Mouse (Mus musculus) ES-CJ7 (cell line): Measurements from ENCODE around the gene Tesk2.

Experiments used
- DNase-seq: peaks from one replicate; pipeline ENCODE4 v3.0.0; 2011; ENCODE audit warnings: low read depth, low spot score

The Tesk2 gene

DNA sequence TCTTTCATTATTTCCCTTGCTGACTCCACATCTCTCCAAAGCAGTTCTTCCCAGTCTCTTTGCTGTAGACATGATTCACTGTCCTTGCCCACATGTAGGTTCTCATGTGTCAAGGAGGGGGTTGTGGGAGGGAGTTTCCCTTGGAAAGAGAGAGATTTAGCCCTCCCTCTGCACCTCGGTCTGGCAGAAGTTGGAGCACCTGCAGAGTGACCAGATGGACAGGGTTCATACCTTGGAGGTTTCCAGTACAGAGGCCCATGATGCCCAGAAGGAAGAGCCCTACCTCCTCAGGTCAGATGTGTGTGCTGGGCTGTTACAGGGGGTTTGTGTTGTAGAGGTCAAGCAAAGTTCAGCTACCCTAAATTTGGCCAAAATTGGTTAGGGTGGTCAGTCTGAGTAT, 8.2 kb upstream of the Tesk2 start:
- DNase-seq, result no peak

DNA sequence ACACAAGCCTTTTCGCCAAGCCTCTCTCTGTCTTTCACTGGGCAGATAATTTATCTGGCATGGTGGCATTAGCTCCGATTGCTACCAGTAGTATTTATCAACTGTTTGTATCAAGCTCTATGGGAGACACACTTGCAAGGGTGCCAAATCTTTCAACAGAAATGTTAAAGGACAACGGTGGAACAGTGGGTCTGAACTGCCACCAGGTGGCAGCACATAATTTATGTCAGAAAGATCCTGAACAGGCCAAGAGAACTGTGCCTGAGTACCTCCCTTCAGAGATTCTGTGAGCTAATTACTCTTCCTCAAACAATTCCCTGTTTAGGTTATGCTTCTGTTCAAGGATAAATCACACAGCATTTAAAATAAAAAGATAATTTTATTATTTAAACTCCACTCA, 1.4 kb upstream of the Tesk2 start:
- peak; percentile 85 for DNase-seq

DNA sequence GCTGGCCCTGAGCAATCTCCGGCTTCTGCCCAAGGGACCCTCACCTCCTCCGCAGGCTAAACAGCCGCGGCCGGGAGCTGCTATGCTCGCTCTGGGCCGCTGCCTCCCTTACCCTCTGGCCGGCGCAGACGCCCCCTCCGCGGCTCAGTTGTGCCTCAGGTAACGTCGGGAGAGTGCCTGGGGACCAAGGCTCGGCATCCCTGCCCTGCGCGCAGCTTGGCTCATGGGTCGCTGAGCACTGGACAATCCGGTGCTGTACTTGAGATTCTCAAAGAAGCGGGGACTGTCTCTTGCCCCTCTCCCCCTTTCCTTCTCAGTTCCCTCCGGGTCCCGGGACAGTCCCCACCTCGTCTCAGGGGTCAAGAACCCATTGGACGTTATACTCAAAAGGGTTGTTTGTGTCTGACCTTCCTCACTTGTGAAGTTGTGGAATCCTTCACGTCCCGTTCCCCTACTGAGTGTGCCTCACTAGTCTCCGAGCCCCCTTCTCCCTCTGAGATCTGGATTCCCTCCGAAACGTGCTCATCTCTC, 415 bp downstream of the Tesk2 start:
- no peak for DNase-seq

DNA sequence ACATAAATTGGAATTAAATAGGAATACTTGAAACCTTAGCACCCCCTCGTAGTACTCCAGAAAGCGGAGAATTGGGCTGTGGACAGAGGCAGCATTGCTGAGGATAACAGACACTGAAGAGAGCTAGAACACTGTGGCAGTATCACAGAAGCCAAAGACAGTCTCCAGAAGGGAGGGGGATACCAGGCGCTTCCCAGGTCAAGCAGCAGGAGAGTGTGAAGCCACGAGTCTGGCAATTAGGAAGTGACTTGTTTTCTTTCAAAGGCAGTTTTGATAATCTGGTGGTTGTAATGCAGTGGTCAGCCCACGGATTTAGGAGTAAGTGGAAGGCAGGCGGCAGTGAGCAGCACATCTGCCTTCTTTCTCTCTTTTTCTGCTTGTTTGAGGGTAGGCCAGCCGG, 1.5 kb downstream of the Tesk2 start:
- no peak for DNase-seq

DNA sequence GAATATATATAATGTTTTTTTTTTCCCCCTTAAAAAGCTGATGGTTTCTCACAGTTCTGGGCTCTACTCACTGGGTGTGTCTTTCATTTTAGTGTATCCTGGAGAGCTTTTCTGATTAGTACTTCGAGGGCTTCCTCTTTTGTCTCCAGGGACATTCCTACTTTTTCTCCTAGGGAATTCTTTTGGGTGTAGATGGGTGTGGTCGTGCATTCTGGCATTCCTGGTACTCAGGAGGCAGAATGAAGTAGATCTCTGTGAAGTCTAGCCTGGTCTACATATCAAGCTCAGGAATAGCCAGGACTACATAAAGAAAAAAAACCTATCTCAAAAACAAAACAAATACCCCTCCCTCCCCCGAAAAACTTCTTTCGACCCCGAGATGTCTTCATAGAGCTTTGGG, 4.7 kb downstream of the Tesk2 start:
- peak; percentile 90 for DNase-seq

DNA sequence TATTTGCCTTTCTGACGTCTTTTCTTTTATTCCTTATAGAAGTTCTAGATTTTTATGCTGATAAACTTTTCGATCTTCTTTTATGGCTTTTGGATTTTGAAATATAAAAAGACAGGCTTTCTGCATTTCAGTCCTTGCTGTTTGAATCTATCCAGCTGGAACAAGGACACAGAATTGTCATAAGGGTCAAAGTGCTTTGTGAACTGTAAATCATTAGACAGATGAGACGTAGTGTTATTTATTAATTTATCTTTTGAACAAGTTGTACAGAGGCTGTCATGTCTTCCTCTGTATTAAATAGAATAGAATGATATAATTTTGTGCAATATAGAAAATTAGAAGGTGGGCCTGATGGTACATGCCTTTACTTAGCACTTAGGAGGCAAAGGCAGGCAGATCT, 6.7 kb downstream of the Tesk2 start:
- DNase-seq, result no peak

DNA sequence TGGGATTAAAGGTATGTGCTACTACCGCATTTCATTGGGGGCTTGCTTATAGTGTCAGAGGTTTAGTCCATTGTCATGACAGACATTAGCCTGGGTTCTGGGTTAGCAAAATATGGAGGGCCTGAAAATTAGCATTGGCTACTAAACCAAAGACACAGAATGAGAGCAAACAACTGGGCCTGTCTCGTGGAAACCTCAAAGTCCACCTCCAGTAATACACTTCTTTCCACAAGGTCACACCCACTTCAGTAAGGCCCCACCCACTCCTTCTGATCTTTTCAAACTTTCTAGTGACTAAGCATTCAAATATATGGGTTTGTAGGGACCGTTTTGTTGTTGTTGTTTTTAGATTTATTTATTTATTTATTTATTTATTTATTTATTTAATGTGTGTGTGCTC, 8.8 kb downstream of the Tesk2 start:
- DNase-seq, result no peak

DNA sequence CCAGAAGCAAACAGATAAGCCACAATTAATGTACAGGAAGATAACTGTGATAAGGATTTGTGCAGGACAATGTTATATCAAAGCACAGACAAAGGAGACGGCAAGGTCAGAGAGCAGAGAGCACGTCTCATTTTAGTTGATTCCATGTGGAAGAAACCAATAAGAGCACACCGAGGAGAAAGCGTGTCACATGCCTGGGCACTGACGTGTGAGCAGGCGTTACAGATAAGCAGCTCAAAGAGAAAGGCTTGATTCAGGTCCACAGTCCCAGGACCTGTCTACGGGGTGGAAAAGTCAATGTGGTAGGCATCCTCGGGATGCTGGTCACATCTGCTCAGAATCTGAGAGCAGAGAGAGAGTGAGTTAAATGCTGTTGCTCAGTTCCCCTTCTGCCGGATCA, 10.3 kb downstream of the Tesk2 start:
- DNase-seq, result no peak

DNA sequence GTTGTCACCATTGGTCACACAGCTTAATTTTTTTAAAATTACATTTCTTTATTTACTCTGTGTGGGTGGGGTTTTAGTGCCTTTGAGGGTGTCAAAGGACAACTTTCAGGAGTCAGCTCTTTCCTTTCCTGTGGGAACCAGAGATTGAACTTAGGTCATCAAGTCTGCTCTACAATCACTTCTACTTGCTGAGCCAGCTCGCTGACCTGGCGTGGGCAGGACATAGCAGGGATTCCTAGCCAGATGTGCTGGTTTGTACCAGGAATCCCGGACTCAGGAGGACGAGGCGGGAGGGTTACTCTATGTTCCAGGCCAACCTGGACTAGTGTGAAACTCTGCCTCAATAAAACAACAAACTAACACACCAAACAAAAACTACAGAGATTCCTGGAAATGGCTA, 11.6 kb downstream of the Tesk2 start:
- no peak for DNase-seq

DNA sequence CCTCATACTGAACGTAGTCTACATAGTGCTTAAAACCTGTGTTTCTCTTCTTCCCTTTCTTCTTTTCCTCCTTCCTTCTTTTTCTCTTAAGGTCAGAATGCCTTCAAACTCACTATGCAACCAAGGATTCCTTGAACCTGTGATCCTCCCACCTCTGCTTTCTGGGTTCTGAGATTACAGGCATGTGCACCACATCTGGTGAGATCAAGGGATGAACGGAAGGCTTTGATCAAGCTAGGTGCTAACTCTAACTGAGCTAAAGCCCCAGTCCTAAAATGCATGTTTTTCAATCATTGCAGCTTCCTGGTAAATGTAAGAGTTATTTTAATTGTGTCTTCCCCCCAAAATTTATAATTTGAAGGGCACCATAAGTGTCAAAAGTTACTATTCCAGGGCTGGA, 14.2 kb downstream of the Tesk2 start:
- no peak for DNase-seq

DNA sequence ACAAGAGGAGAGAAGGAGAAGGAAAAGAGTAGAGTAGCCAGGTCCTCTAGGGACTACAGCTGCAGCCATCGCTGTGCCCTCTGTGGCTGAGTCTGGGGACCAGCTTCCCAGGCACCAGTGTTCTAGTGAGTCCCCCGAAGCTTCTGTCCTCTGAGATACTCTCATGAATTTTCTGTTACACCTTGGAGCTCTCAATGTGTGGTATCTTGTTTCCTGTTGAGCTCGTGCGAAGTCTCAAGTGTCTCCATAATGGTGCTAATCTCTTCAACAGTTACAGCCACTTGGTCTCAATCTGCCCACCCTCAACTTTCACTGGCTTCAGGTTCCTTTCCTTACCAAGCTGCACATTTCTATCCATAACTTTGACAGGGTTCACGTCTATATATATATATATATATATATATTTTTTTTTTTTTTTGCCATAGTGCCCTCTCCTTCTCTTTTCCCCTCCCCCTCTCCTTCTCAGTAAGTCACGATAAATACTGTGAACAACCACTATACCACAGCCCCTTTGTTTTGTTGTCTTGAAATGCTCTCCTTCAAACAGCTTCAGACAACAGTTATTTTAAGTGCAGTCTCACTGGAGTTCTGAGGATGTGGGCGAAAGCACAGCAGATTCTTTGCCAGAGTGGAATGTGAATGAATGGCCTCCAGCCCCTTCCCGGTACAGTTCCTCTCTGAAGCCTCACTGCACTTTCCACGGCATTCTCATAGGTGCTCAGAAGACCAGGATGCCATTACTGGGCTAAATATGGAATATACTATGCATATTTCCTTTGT, 18.4 kb downstream of the Tesk2 start:
- DNase-seq, result no peak

DNA sequence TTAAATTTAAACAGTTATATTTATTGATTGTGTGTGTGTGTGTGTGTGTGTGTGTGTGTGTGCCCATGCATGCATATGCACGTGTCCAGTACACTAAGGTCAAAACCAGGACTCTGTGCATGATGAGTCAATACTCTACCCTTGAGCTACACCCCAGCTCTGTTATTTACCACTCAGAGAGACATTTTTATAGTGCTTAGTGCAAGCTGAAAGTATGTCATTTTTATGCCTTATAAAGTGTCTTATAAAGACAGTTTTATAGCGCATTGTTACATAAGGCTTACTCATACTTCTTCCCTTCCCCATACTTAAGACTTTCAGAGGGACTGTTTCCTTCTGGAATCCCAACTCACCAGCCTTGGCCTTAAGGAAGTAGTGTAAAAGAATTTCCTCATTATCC, 29.0 kb downstream of the Tesk2 start:
- DNase-seq, result no peak

DNA sequence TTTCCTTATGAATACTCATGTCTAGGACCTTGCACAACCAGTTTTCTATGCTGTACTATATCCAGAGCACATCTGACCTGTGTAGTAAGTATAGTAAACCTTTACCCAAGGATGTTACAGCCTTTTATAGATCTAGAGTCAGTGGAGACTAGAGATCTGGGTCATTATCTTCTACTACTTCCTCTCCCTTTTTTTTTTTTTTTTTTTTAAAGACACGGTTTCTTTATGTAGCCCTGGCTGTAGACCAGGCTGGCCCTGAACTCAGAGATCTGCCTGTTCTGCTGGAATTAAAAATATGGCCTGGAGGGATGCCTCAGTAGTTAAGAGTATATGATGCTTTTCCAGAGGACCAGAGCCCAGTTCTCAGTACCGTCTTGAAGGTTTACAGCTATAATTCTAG, 41.2 kb downstream of the Tesk2 start:
- no peak for DNase-seq

DNA sequence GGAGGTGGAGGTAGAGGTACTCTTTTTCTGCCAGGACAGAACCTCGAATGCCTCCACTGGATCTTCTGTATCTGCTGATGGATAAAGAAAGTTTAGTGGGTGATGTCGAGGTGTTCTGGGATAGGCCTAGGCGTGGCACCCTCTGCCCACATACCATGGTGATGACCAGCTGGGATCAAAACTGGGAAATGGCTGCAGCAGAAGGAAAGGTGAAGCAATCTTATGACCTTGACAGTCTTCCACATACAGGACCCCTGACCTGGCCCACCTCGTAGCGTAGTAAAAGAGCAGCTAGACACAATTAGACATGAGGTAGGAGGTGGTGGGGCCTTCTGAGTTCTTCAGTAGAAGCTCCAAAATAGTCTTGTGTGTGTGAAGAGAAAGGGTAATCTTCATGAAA, 43.3 kb downstream of the Tesk2 start:
- DNase-seq, result no peak

DNA sequence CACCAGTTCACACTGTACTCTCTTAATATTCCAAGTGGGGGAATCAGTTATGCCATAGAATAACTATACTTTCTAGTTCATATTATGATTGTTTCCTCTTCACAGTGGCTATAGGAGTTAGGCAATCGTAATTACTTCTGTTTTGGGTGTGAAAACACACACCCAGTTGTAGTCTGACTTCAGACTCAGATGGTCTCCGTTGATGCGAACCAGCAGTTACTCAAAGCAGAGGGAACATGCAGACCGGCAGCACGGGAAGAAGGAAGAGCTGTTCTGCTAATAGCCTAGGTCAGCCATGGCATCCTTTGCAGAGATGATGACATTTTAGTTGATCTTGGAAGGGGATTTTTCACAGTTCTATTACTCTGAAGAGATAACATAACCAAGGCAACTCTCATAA, 47.8 kb downstream of the Tesk2 start:
- no peak for DNase-seq

DNA sequence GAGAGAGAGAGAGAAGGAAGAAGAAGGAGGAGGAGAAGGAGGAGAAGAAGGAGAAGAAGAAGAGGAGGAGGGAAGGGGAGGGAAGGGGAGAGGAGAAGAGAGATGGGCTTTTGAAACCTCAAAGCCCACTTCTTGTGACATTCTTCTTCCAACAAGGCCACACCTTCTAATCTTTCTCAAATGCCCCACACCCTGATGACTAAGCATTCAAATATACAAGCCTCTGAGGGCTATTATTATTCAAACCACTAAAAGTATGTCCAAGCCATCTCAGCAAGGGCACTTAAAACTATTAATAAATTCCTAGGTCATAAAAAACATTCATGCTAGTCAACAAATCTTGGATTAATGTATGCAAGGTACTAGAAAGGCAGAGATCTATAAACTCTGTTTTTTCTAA, 48.3 kb downstream of the Tesk2 start:
- no peak for DNase-seq

DNA sequence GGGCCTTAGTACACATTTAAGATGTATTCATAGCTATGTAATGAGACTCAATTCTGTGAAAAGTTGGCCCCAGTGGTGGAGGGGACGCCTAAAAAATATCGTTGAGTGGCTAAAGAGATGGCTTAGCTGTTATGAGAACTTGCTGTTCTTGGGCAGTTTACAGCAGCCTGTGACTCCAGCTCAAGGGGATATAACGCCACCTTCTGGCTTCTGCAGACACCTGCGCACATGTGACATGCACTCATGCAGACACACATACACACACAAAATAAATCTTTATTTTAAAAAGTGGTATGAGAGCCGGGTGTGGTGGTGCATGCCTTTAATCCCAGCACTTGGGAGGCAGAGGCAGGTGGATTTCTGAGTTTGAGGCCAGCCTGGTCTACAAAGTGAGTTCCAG, 55.6 kb downstream of the Tesk2 start:
- peak; percentile 41 for DNase-seq

DNA sequence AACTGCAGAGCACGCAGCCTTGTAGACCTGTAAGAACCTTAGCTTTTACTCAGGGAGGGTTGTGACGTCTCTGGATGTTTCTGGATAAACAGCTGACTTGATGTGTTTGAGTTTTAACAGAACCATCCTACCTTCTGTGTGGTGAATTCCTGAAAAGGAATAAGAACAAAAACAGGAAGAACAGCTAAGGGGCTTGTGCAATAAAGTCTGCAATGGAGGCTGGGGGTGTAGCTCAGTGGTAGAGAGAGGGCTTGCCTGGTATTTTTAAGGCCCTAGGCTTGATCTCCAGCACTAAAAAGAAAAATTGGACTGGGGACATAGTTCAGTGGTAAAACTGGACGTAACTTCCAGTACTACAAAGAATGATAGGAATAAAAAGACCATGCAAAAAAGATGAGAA, 56.3 kb downstream of the Tesk2 start:
- DNase-seq, result no peak

DNA sequence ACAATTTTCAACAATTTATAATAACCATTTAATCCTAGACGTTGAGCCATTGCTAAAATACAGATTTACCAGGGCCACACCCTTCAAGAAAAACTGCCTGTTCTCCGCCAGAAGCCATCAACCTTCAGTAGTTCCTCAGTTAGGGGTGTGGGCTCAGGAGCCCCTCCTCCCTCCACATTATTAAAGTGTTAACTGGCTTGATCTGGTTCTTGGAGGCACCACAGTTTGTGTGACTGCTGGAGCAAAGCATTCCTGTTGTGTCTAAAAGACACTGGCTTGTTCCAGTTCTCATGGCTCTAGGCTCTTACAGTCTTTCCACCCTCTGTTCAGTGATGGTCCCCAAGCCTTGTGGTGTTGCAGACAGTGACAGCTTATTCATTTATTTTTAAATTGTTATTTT, 59.8 kb downstream of the Tesk2 start:
- peak; percentile 87 for DNase-seq

DNA sequence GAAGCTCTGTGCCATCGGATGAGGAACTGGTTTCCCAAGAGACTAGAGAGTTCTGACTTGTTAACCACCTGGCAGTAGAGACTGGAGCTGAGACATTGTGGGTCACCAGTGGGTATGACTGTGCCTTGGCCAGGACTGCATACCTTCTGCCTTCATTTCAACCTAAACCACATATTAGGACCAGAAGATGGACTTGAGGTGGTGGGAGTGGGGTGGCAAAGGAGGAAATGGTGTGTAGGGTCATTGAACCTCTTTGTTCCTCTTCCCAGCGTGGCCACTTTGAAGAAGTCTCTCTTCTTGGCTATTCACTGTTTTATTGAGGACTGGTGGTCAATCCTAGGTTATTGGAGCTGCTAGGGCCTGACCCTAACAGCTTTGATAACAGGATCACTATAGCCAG, 60.6 kb downstream of the Tesk2 start:
- DNase-seq, result no peak

DNA sequence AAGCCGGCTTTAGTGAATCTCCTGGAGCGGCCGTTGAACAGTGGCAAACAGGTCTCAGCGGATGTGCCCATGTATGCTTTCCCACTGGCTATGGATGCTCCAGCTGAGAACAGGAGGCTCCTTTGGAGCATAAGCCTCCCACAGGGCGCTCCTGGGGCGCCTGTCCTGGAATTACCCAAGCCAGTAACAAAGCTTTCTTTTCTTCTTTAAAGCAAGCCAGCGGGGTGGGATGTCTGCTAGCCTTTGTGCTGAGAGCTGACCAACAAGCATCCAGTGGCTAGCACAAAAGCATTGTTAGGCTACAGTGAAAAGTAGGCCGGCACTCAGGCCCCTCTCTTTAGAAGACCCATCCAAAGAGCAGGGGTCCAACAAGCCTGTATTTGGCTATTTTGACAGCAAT, 61.4 kb downstream of the Tesk2 start:
- peak; percentile 82 for DNase-seq

DNA sequence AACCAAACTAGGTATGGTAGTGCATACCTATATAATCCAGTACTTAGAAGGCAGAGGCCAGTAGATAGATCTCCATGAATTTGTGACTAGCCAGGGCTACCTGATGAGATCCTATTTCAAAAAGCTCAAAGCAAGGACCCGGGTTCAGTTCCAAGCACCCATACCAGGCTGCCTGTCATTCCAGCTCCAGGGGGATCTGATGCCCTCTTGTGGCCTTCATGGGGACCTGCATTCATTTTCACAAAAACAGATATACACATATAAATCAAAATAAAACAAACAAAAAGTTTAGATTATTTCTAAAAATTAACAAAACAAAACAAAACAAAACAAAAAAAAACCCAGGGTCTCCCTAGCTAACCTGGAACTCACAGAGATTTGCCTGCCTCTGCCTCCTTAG, 65.8 kb downstream of the Tesk2 start:
- peak; percentile 53 for DNase-seq

DNA sequence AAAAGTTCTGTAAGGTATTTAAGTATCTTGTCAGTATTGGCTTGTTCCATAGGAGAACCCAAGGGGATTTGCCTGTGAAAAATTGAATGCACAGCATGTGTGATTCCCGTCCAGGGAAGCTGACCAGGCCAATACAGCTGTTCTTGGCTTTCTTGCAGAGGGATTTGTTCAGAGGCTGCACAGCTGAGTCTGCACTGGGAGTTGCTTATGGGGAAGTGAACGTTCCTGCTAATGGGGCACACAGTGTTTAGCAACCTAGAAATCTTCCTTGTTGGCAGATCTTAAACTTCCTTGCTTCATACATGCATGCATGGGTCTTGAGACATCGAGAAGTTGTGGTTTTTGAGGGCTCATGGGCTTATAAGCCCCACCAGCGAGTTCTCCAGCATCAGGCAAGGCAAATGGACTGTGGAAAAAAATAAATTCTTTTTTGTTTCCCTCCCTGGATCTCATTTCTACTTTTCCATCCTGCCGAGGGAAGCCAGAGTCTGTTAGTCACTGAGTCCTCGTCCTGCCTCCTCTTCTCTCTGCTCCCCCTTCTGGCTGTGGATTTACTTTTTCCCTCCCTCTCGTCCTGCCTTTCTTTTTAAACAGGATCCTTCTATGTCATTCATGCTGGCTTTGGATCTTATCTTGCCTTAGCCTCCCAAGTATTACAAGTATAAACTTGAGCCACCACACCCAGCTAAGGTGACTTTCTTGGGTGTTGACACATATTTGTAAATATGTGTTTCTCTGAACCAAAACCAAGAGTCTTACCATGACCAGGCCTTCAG, 67.4 kb downstream of the Tesk2 start:
- no peak for DNase-seq
